Mouse (Mus musculus) hematopoietic stem cell, adult 5-6 weeks (primary cell): Measurements from ENCODE around the gene Foxn3. TPM values are rescaled to one million over a fixed set of nuclear protein-coding genes. Genes with fewer than 3 reads are reported as not detected.
A peak's percentile ranks its signal among the peaks of the same experiment; 100 is the strongest.

ENCODE experiments used
- ATAC-seq, 2 experiments: fragments of 125-278 bp in 1 of 2; replicated peaks in 1 of 2; 2 replicates each; pipeline ENCODE4 v1.8.0; 2016 to 2017; ENCODE audit warnings: inconsistent platforms in 2 of 2, mild to moderate bottlenecking in 2 of 2, moderate number of reproducible peaks in 2 of 2, low read depth in 1 of 2, moderate TSS enrichment in 1 of 2; ENCODE audit not compliant: low FRiP score in 2 of 2, poor library complexity in 2 of 2, severe bottlenecking in 2 of 2, insufficient read depth in 1 of 2, low TSS enrichment in 1 of 2
- total RNA-seq: library from RNA; stranded (forward); fragments of 172-1452, 232-1000 nt; gene quantifications from 2 replicates; pipeline ENCODE4 v1.2.3, GENCODE M21; 2017

Foxn3 gene
- total RNA-seq, 1 experiment from 2014 or later = 50.9 TPM

GRCm38 (mm10) chr12:99319896-99320295, 243.5 kb downstream of the Foxn3 start:
- ATAC-seq = peak; percentile 12 to 44; a peak in 1 of 4 replicates

GRCm38 (mm10) chr12:99319171-99319570, 244.2 kb downstream of the Foxn3 start:
- no peak for ATAC-seq

GRCm38 (mm10) chr12:99315931-99316330, 247.5 kb downstream of the Foxn3 start:
- ATAC-seq = no peak

- no peak for ATAC-seq
Observed at GRCm38 (mm10) chr12:99314817-99315216, 248.6 kb downstream of the Foxn3 start.

- no peak; a peak in 1 of 4 replicates for ATAC-seq
Observed at GRCm38 (mm10) chr12:99311303-99311702, 252.1 kb downstream of the Foxn3 start.

- no peak for ATAC-seq
Observed at GRCm38 (mm10) chr12:99309937-99310336, 253.4 kb downstream of the Foxn3 start.

GRCm38 (mm10) chr12:99308541-99309089, 254.8 kb downstream of the Foxn3 start:
- ATAC-seq = no peak

- no peak for ATAC-seq
Observed at GRCm38 (mm10) chr12:99306536-99307204, 256.7 kb downstream of the Foxn3 start.

GRCm38 (mm10) chr12:99305784-99306535, 257.4 kb downstream of the Foxn3 start:
- ATAC-seq = no peak

- no peak for ATAC-seq
Observed at GRCm38 (mm10) chr12:99305324-99305723, 258.1 kb downstream of the Foxn3 start.

- no peak for ATAC-seq
Observed at GRCm38 (mm10) chr12:99304056-99304455, 259.3 kb downstream of the Foxn3 start.

- ATAC-seq = no peak
Observed at GRCm38 (mm10) chr12:99303581-99303980, 259.8 kb downstream of the Foxn3 start.

- no peak for ATAC-seq
Observed at GRCm38 (mm10) chr12:99299900-99300299, 263.5 kb downstream of the Foxn3 start.

- no peak for ATAC-seq
Observed at GRCm38 (mm10) chr12:99298851-99299600, 264.4 kb downstream of the Foxn3 start.

- ATAC-seq = no peak
Observed at GRCm38 (mm10) chr12:99298242-99298641, 265.1 kb downstream of the Foxn3 start.

GRCm38 (mm10) chr12:99297792-99298191, 265.6 kb downstream of the Foxn3 start:
- peak; percentile 61 to 69; a peak in 3 of 4 replicates for ATAC-seq

GRCm38 (mm10) chr12:99293532-99293931, 269.9 kb downstream of the Foxn3 start:
- ATAC-seq = no peak

- no peak for ATAC-seq
Observed at GRCm38 (mm10) chr12:99292152-99292551, 271.2 kb downstream of the Foxn3 start.
